Mouse (Mus musculus) olfactory bulb, adult 2 months (tissue): Measurements from ENCODE around the gene Mgmt. TPM values are rescaled to one million over a fixed set of nuclear protein-coding genes. Genes with fewer than 3 reads are reported as not detected.

Source experiments
- H3K27ac ChIP-seq: fragments of 200-500 bp; 2 replicates; pipeline ENCODE4 v1.5.1; 2012; ENCODE audit warnings: low read depth, low read length; ENCODE audit not compliant: insufficient read depth
- H3K4me1 ChIP-seq: fragments of 200-500 bp; 2 replicates; pipeline ENCODE4 v1.6.1; 2012; ENCODE audit warnings: low read length; ENCODE audit not compliant: control insufficient read depth, insufficient read depth
- H3K4me3 ChIP-seq: fragments of 200-500 bp; 2 replicates; pipeline ENCODE4 v1.5.1; 2012; ENCODE audit warnings: mild to moderate bottlenecking, low read depth, low read length, moderate library complexity; ENCODE audit not compliant: insufficient read depth
- CTCF ChIP-seq: fragments of 200-500 bp; IDR thresholded peaks from 2 replicates; pipeline ENCODE4 v1.5.1; 2012; ENCODE audit warnings: low read depth, mild to moderate bottlenecking, low read length, moderate library complexity; ENCODE audit not compliant: insufficient read depth
- POLR2A ChIP-seq: fragments of 200-500 bp; IDR thresholded peaks from 2 replicates; pipeline ENCODE4 v1.6.1; 2012; ENCODE audit warnings: mild to moderate bottlenecking, low read depth, low read length, moderate library complexity; ENCODE audit not compliant: insufficient read depth
- WGBS: fragments of 180-500 bp; shearing (Covaris S2); methylation state at CpG from one replicate; pipeline ENCODE4 v1.1.7; 2018; 5-methylcytosine and 5-hydroxymethylcytosine counted together
- polyA plus RNA-seq: library from polyadenylated mRNA; stranded (reverse); fragments of >200 nt; gene quantifications from 2 replicates; pipeline ENCODE4 v1.2.4, GENCODE M21; 2012; ENCODE audit warnings: low replicate concordance; ENCODE audit not compliant: missing spikeins, insufficient read depth, insufficient read length

Mgmt gene
- polyA plus RNA-seq, 1 experiment = not detected

GRCm38 (mm10) chr7:137085969-137086606, 191.7 kb downstream of the Mgmt start:
- Histone ChIP-seq H3K4me3 (no peak overlapping the region), H3K27ac (no peak overlapping the region), H3K4me1 (no peaks in the 10 kb centered on the region)
- WGBS = 43% methylated on average over 14 of the region's 14 CpGs
- no peak for TF ChIP-seq POLR2A
- no peak for TF ChIP-seq CTCF

- H3K27ac ChIP-seq = no peak overlapping the region
- H3K4me1 ChIP-seq = no peaks in the 10 kb centered on the region
- 86% methylated on average over 6 of the region's 6 CpGs for WGBS
- no peak for TF ChIP-seq CTCF
- TF ChIP-seq POLR2A = no peak
- no peak overlapping the region for H3K4me3 ChIP-seq
Observed at GRCm38 (mm10) chr7:137087136-137087535, 192.7 kb downstream of the Mgmt start.

GRCm38 (mm10) chr7:137088141-137088540, 193.7 kb downstream of the Mgmt start:
- Histone ChIP-seq H3K4me1 (no peaks in the 10 kb centered on the region), H3K4me3 (no peak overlapping the region), H3K27ac (no peak overlapping the region)
- WGBS = 92% methylated on average over 6 of the region's 6 CpGs
- TF ChIP-seq CTCF (no peak), POLR2A (no peak)

- no peaks in the 10 kb centered on the region for H3K4me1 ChIP-seq
- H3K27ac ChIP-seq = no peak overlapping the region
- no peak overlapping the region for H3K4me3 ChIP-seq
- WGBS = 100% methylated on average over 1 of the region's 1 CpGs
- TF ChIP-seq CTCF = no peak
- TF ChIP-seq POLR2A = no peak
Observed at GRCm38 (mm10) chr7:137094551-137094950, 200.1 kb downstream of the Mgmt start.

GRCm38 (mm10) chr7:137095702-137096101, 201.3 kb downstream of the Mgmt start:
- TF ChIP-seq CTCF = no peak
- no peak for TF ChIP-seq POLR2A
- 98% methylated on average over 1 of the region's 1 CpGs for WGBS
- H3K4me3 ChIP-seq = no peak overlapping the region
- no peaks in the 10 kb centered on the region for H3K4me1 ChIP-seq
- H3K27ac ChIP-seq = no peak overlapping the region

GRCm38 (mm10) chr7:137099766-137100165, 205.4 kb downstream of the Mgmt start:
- no peak for TF ChIP-seq CTCF
- no peak for TF ChIP-seq POLR2A
- Histone ChIP-seq H3K27ac (no peak overlapping the region), H3K4me3 (no peak overlapping the region), H3K4me1 (no peaks in the 10 kb centered on the region)
- WGBS = 69% methylated on average over 3 of the region's 3 CpGs

- WGBS = 58% methylated on average over 10 of the region's 10 CpGs
- no peak for TF ChIP-seq CTCF
- Histone ChIP-seq H3K4me1 (no peaks in the 10 kb centered on the region), H3K4me3 (no peak overlapping the region), H3K27ac (no peak overlapping the region)
Observed at GRCm38 (mm10) chr7:137102606-137103195, 208.3 kb downstream of the Mgmt start.

GRCm38 (mm10) chr7:137112101-137112500, 217.7 kb downstream of the Mgmt start:
- Histone ChIP-seq H3K4me3 (no peak overlapping the region), H3K4me1 (no peaks in the 10 kb centered on the region), H3K27ac (no peak overlapping the region)
- TF ChIP-seq CTCF = no peak
- no peak for TF ChIP-seq POLR2A
- 97% methylated on average over 4 of the region's 4 CpGs for WGBS

- H3K4me1 ChIP-seq = 0 out of 2 replicates have a peak, but pooled peaks cover 2% of the 10 kb centered on the region
- no peak overlapping the region for H3K4me3 ChIP-seq
- WGBS = 93% methylated on average over 4 of the region's 4 CpGs
- no peak overlapping the region for H3K27ac ChIP-seq
- TF ChIP-seq POLR2A (no peak), CTCF (no peak)
Observed at GRCm38 (mm10) chr7:137116246-137116645, 221.8 kb downstream of the Mgmt start.
